Mouse (Mus musculus) embryonic fibroblast, embryonic 13.5 days (primary cell): ENCODE measurements at regions not wholly inside any gene's neighbourhood (a gene's known extent, or its start where the extent isn't known, plus 50 kb on each side); places are given as distances from the start of the nearest gene placed in this dataset.

ENCODE experiments used
- CTCF ChIP-seq: IDR thresholded peaks from 2 replicates; pipeline ENCODE4 v1.5.1; 2011; ENCODE audit warnings: mild to moderate bottlenecking, control low read depth, low read length, moderate library complexity, borderline replicate concordance; ENCODE audit not compliant: insufficient read depth
- POLR2A ChIP-seq: IDR thresholded peaks from 2 replicates; pipeline ENCODE4 v1.6.1; 2011; ENCODE audit warnings: low read depth, mild to moderate bottlenecking, control low read depth, low read length, moderate library complexity

GRCm38 (mm10) chr4:135027136-135027535, 93.3 kb upstream of the Runx3 start:
- no peak for TF ChIP-seq CTCF
- no peak for TF ChIP-seq POLR2A
